Mouse (Mus musculus): ENCODE data around the gene Tbcd.

- TF ChIP-seq CTCF (IDR thresholded peaks at IDR 0.05; ENCODE audit: insufficient read depth, low read length), result no peak
- no peak for TF ChIP-seq POLR2A (IDR thresholded peaks at IDR 0.05; ENCODE audit: borderline replicate concordance, extremely low read depth, low read depth, low read length)
These were observed 49.8 kb downstream of the Tbcd start for GRCm38 (mm10) chr11:121501525-121501924.

Measured in lung, adult 2 months (tissue).